Mouse (Mus musculus): ENCODE measurements around the gene Ppp1r18. TPM values are rescaled to one million over a fixed set of nuclear protein-coding genes. Genes with fewer than 3 reads are reported as not detected.

Gene Ppp1r18
- polyA plus RNA-seq, 1 experiment from 2014 or later: 21.2 TPM

- H3K4me2 ChIP-seq (ENCODE audit: low read length): peak within 1 kb of the TSS; percentile 57
- peak within 1 kb of the TSS; percentile 71 for H3K4me3 ChIP-seq (ENCODE audit: low read depth, low read length)
- peak within 1 kb of the TSS; percentile 77 for H3K9ac ChIP-seq (ENCODE audit: low read length)
- H3K9me3 ChIP-seq (replicated peaks; ENCODE audit: control insufficient read depth, low read length): no peaks in the 10 kb centered on the region
- H3K27me3 ChIP-seq (replicated peaks; ENCODE audit: control insufficient read depth, insufficient read depth, low read length): no peaks in the 10 kb centered on the region
- peaks cover 3% of the 10 kb centered on the region; the same call in 1 of the 2 replicates for H3K4me1 ChIP-seq (ENCODE audit: control insufficient read depth, insufficient read depth, low read length)
- WGBS: under 1% methylated on average over 47 of the region's 47 CpGs
- ATAC-seq (peak; percentile 92), DNase-seq (ENCODE audit: low spot score) (peak; percentile 95)
- peaks cover 28% of the 10 kb centered on the region for H3K36me3 ChIP-seq (ENCODE audit: control insufficient read depth, insufficient read depth, low read length)
- peak within 1 kb of the TSS; percentile 95 for H3K27ac ChIP-seq (ENCODE audit: low read depth, low read length)
Observed at GRCm38 (mm10) chr17:35861198-35861857, 4.1 kb upstream of the Ppp1r18 start, which contains the start of gene Nrm. Nrm (plus strand) TSS chr17:35861318.

GRCm38 (mm10) chr17:35864832-35865353 lies 500 bp upstream of the Ppp1r18 start:
- H3K27ac ChIP-seq (ENCODE audit: low read depth, low read length): peak overlapping the region; percentile 96
- DNase-seq (ENCODE audit: low spot score) (no peak), ATAC-seq (no peak)
- H3K27me3 ChIP-seq (replicated peaks; ENCODE audit: control insufficient read depth, insufficient read depth, low read length): no peaks in the 10 kb centered on the region
- peak overlapping the region; percentile 72 for H3K9ac ChIP-seq (ENCODE audit: low read length)
- peaks cover 28% of the 10 kb centered on the region for H3K4me1 ChIP-seq (ENCODE audit: control insufficient read depth, insufficient read depth, low read length)
- H3K36me3 ChIP-seq (ENCODE audit: control insufficient read depth, insufficient read depth, low read length): 0 out of 2 replicates have a peak, but pooled peaks cover 4% of the 10 kb centered on the region
- peak overlapping the region; percentile 59 for H3K4me3 ChIP-seq (ENCODE audit: low read depth, low read length)
- WGBS: 33% methylated on average over 10 of the region's 10 CpGs
- no peaks in the 10 kb centered on the region for H3K9me3 ChIP-seq (replicated peaks; ENCODE audit: control insufficient read depth, low read length)
- peak overlapping the region; percentile 92 for H3K4me2 ChIP-seq (ENCODE audit: low read length)

- peaks cover 13% of the 10 kb centered on the region for H3K36me3 ChIP-seq (ENCODE audit: control insufficient read depth, insufficient read depth, low read length)
- peak; percentile 61 for DNase-seq (ENCODE audit: low spot score)
- peak overlapping the region; percentile 96 for H3K27ac ChIP-seq (ENCODE audit: low read depth, low read length)
- H3K4me1 ChIP-seq (ENCODE audit: control insufficient read depth, insufficient read depth, low read length): peaks cover 36% of the 10 kb centered on the region
- peak; percentile 38 for ATAC-seq
- no peaks in the 10 kb centered on the region for H3K27me3 ChIP-seq (replicated peaks; ENCODE audit: control insufficient read depth, insufficient read depth, low read length)
- H3K4me3 ChIP-seq (ENCODE audit: low read depth, low read length): peak overlapping the region; percentile 59
- peak overlapping the region; percentile 92 for H3K4me2 ChIP-seq (ENCODE audit: low read length)
- H3K9me3 ChIP-seq (replicated peaks; ENCODE audit: control insufficient read depth, low read length): peaks cover 3% of the 10 kb centered on the region; the same call in 1 of the 2 replicates
- H3K9ac ChIP-seq (ENCODE audit: low read length): peak overlapping the region; percentile 72
- 0% methylated on average over 35 of the region's 38 CpGs for WGBS
Observed at GRCm38 (mm10) chr17:35866281-35866831, 963 bp downstream of the Ppp1r18 start.

GRCm38 (mm10) chr17:35866911-35867890 lies 1.8 kb downstream of the Ppp1r18 start:
- Histone ChIP-seq H3K9me3 (replicated peaks; ENCODE audit: control insufficient read depth, low read length) (peaks cover 4% of the 10 kb centered on the region; the same call in 1 of the 2 replicates), H3K27me3 (replicated peaks; ENCODE audit: control insufficient read depth, insufficient read depth, low read length) (no peaks in the 10 kb centered on the region), H3K9ac (ENCODE audit: low read length) (peak overlapping the region; percentile 72), H3K36me3 (ENCODE audit: control insufficient read depth, insufficient read depth, low read length) (peaks cover 14% of the 10 kb centered on the region), H3K27ac (ENCODE audit: low read depth, low read length) (peak overlapping the region; percentile 96), H3K4me1 (ENCODE audit: control insufficient read depth, insufficient read depth, low read length) (peaks cover 33% of the 10 kb centered on the region), H3K4me2 (ENCODE audit: low read length) (peak overlapping the region; percentile 92), H3K4me3 (ENCODE audit: low read depth, low read length) (peak overlapping the region; percentile 59)
- no peak for ATAC-seq
- WGBS: 8% methylated on average over 26 of the region's 26 CpGs
- peak; percentile 28 for DNase-seq (ENCODE audit: low spot score)

- peak overlapping the region; percentile 72 for H3K9ac ChIP-seq (ENCODE audit: low read length)
- WGBS: 40% methylated on average over 14 of the region's 17 CpGs
- H3K4me2 ChIP-seq (ENCODE audit: low read length): peak overlapping the region; percentile 92
- peaks cover 4% of the 10 kb centered on the region; the same call in 1 of the 2 replicates for H3K9me3 ChIP-seq (replicated peaks; ENCODE audit: control insufficient read depth, low read length)
- peak overlapping the region; percentile 21; the same call in 1 of the 2 replicates for H3K27ac ChIP-seq (ENCODE audit: low read depth, low read length)
- H3K36me3 ChIP-seq (ENCODE audit: control insufficient read depth, insufficient read depth, low read length): peaks cover 19% of the 10 kb centered on the region
- H3K4me1 ChIP-seq (ENCODE audit: control insufficient read depth, insufficient read depth, low read length): peaks cover 33% of the 10 kb centered on the region
- peak overlapping the region; percentile 59 for H3K4me3 ChIP-seq (ENCODE audit: low read depth, low read length)
- ATAC-seq (no peak), DNase-seq (ENCODE audit: low spot score) (no peak)
- H3K27me3 ChIP-seq (replicated peaks; ENCODE audit: control insufficient read depth, insufficient read depth, low read length): no peaks in the 10 kb centered on the region
Observed at GRCm38 (mm10) chr17:35868165-35868820, 2.9 kb downstream of the Ppp1r18 start.

- H3K4me1 ChIP-seq (ENCODE audit: control insufficient read depth, insufficient read depth, low read length): peaks cover 33% of the 10 kb centered on the region
- H3K36me3 ChIP-seq (ENCODE audit: control insufficient read depth, insufficient read depth, low read length): peaks cover 19% of the 10 kb centered on the region
- H3K27ac ChIP-seq (ENCODE audit: low read depth, low read length): no peak overlapping the region
- H3K27me3 ChIP-seq (replicated peaks; ENCODE audit: control insufficient read depth, insufficient read depth, low read length): no peaks in the 10 kb centered on the region
- peaks cover 4% of the 10 kb centered on the region; the same call in 1 of the 2 replicates for H3K9me3 ChIP-seq (replicated peaks; ENCODE audit: control insufficient read depth, low read length)
- WGBS: 4% methylated on average over 7 of the region's 7 CpGs
- DNase-seq (ENCODE audit: low spot score): no peak
- peak overlapping the region; percentile 72 for H3K9ac ChIP-seq (ENCODE audit: low read length)
- no peak for ATAC-seq
- H3K4me2 ChIP-seq (ENCODE audit: low read length): peak overlapping the region; percentile 92
- peak overlapping the region; percentile 59 for H3K4me3 ChIP-seq (ENCODE audit: low read depth, low read length)
Observed at GRCm38 (mm10) chr17:35868961-35869345, 3.6 kb downstream of the Ppp1r18 start.

GRCm38 (mm10) chr17:35869346-35870067 lies 4.1 kb downstream of the Ppp1r18 start:
- H3K4me3 ChIP-seq (ENCODE audit: low read depth, low read length): peak overlapping the region; percentile 59
- H3K36me3 ChIP-seq (ENCODE audit: control insufficient read depth, insufficient read depth, low read length): peaks cover 25% of the 10 kb centered on the region
- WGBS: 3% methylated on average over 7 of the region's 7 CpGs
- no peak for ATAC-seq
- H3K9me3 ChIP-seq (replicated peaks; ENCODE audit: control insufficient read depth, low read length): peaks cover 4% of the 10 kb centered on the region; the same call in 1 of the 2 replicates
- peak overlapping the region; percentile 92 for H3K4me2 ChIP-seq (ENCODE audit: low read length)
- H3K27me3 ChIP-seq (replicated peaks; ENCODE audit: control insufficient read depth, insufficient read depth, low read length): no peaks in the 10 kb centered on the region
- peaks cover 33% of the 10 kb centered on the region for H3K4me1 ChIP-seq (ENCODE audit: control insufficient read depth, insufficient read depth, low read length)
- peak overlapping the region; percentile 55; the same call in 1 of the 2 replicates for H3K27ac ChIP-seq (ENCODE audit: low read depth, low read length)
- peak overlapping the region; percentile 72 for H3K9ac ChIP-seq (ENCODE audit: low read length)
- peak; percentile 10 for DNase-seq (ENCODE audit: low spot score)

Data from forebrain, embryonic 14.5 days (tissue).